Mouse (Mus musculus) heart, adult 18-20 months (tissue): ENCODE results near the gene Plcxd2. TPM values are rescaled to one million over a fixed set of nuclear protein-coding genes. Genes with fewer than 3 reads are reported as not detected.

Source experiments
- DNase-seq, 2 experiments: peaks; one replicate each; pipeline ENCODE4 v3.0.0; 2021 to 2022; ENCODE audit warnings: mixed read lengths in 1 of 2
- long read RNA-seq, 2 experiments: library from polyadenylated mRNA; stranded (forward); transcript quantifications; one replicate each; pipeline ENCODE4 v2.0.0; 2021
- total RNA-seq, 2 experiments: library from RNA; stranded (reverse); gene quantifications; 2 replicates each; pipeline ENCODE4 v1.2.3; 2021

Gene Plcxd2
- under 1 TPM; 0.15 to 0.26 TPM for total RNA-seq
- long read RNA-seq, experiment 1, result 0 reads
- long read RNA-seq, experiment 2, result 0 reads

- peak; percentile 95 to 97 for DNase-seq
Observed at GRCm38 (mm10) chr16:46010153-46010905, at the start of gene Plcxd2. Gene Plcxd2 (minus strand): TSS chr16:46010218.

- no peak for DNase-seq
Observed at GRCm38 (mm10) chr16:46046906-46047305, 36.9 kb upstream of the Plcxd2 start.

GRCm38 (mm10) chr16:46036261-46036660 lies 26.2 kb upstream of the Plcxd2 start:
- no peak for DNase-seq

DNA sequence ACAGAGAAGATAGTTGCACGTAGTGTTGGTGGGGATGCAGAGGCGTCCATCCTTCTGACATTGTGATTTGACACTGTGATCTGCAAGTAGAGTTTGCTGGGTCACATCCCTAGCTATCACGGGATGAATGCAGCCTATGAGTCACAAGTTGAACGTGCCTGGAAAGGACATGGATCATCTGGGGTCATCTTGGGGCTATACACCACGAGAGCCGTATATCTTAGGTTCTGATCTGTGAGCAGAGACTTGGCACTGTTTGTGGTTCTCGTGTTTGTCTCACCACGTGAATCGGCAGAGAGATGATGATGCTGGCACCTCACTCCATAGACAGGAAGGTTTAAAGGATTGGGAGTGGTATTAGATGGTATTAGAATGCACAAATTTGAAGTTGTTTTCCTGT lies 23.9 kb upstream of the Plcxd2 start:
- no peak for DNase-seq

- no peak for DNase-seq
Observed at GRCm38 (mm10) chr16:46022958-46023491, 13.0 kb upstream of the Plcxd2 start.

DNA sequence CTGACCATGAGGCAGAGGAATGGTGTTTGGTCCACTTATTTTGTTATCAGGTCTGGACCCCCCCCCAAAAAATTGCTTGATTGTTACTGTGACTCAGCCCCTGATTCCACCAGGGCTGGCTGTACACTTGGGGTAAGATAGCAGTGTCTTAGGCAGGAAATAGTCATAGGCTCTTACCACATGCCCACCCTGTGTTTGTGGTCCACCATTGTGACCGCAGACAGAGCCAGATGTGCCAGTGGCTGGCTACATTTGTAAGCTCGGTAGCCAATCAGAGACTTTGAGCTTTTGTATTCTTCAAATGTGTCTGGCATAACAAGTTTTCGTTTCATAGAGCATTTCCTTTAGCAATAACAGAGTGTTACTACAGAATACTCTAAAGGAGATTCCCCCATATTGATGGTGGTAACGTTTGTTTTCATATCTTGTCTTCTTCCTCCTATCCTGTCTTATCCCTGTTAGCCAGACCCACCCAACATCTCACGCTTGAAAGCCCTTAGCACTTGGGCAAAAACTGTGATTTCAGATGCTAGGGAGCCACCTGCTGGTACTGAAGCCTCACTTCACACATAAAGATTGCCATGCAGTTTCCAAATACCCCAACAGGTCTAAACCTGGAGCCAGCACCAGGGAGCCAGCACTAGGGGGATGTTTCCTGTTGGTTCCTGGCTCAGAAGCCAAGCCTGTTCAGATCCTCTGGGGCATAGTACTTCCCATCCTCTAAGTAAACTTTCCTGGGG lies 12.3 kb upstream of the Plcxd2 start:
- DNase-seq, result peak; percentile 33 to 63

DNA sequence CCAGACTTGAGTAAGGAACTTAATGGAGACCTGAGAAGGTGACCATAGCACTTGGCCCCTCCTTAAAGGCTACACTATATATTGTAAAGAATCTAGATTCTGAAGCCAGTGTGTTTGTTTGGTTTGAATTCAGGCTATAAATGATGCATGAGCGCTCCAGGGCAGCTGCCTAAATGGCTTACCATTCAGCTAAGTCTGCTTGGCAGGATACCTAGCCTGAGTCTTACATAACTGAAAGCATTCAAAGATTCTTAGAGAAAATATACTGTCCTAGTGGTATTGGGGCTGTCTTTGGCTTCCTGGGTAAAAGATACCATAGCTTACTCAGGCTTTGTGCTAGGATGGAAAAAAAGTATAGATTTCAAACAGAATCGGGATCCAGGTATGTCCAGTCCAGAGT lies 11.3 kb upstream of the Plcxd2 start:
- no peak for DNase-seq

GRCm38 (mm10) chr16:46020396-46020795 lies 10.4 kb upstream of the Plcxd2 start:
- no peak for DNase-seq

- DNase-seq, result no peak
Observed at GRCm38 (mm10) chr16:46019799-46020198, 9.8 kb upstream of the Plcxd2 start.

DNA sequence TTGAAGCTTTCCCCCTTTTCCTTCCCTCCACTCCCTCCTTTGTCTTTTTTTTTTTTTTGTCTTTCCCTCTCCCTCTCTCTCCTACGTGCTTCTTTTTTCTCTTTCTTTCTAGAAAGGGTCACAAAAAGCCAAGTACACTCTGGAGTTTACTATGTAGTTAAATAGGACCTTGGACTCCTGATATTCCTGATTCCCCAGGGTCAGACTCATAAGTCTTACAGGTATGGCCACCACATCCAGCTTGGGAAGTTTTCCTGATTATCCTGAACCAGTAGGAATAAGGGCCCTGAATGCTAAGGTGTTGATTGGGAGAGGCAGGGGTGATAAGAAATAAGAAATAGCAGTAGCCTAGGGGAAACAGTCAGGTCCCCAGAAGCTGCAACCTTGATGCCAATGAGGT lies 9.3 kb upstream of the Plcxd2 start:
- DNase-seq, result no peak

DNA sequence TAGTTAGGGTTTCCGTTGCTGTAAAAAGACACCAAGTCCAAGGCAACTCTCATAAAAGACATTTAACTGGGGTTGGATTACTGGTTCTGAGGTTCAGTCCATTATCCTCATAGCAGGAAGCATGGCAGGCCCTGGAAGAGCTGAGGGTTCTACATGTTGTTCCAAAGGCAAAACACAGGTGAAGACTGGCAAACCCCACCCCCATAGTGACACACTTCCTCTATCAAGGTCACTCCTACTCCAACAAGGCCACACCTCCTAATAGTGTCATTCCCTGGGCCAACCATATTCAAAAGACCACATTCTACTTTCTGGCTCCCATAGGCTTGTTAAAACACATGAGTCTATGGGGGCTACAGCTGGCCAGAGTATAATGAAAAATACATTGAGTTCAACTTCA lies 1.7 kb upstream of the Plcxd2 start:
- DNase-seq, result no peak

DNA sequence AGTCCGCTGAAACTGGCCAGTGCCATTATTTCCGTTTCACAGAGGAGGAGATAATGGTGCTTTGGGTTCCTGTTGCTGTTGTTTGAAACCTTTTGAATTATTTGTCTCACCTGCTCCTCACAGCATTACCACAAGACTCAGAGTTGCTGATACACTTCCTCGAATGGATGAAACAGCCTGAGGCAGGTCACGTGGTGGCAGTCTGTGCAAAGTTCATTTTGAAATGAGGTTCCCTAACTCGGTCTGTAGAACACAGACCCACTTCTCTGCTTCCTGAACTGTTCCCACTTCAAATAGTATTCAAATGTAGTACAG lies 845 bp upstream of the Plcxd2 start:
- peak; percentile 10 to 28 for DNase-seq

- no peak for DNase-seq
Observed at GRCm38 (mm10) chr16:46009717-46010116, 301 bp downstream of the Plcxd2 start.

DNA sequence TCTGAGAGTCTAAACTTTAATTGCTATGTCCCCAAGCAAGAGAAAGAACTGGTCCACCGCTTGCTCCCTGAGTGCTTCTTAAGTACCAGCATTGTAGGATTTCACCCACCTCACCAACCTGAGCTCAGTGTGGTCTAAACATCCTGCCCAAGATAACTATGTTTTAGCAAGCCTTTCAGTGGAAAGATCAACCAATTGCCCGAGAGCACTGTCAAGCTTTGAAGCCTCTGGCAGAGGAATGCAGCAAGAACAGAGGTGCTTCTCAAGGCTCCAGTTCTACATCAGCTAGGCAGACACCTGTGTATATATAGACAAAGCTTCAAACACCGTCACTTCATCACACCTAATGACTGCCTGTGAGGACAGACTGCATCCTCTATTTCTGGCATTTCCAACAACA lies 1.3 kb downstream of the Plcxd2 start:
- no peak for DNase-seq

- no peak for DNase-seq
Observed at GRCm38 (mm10) chr16:46008036-46008605, 1.9 kb downstream of the Plcxd2 start.

GRCm38 (mm10) chr16:46006261-46006660 lies 3.8 kb downstream of the Plcxd2 start:
- no peak for DNase-seq

DNA sequence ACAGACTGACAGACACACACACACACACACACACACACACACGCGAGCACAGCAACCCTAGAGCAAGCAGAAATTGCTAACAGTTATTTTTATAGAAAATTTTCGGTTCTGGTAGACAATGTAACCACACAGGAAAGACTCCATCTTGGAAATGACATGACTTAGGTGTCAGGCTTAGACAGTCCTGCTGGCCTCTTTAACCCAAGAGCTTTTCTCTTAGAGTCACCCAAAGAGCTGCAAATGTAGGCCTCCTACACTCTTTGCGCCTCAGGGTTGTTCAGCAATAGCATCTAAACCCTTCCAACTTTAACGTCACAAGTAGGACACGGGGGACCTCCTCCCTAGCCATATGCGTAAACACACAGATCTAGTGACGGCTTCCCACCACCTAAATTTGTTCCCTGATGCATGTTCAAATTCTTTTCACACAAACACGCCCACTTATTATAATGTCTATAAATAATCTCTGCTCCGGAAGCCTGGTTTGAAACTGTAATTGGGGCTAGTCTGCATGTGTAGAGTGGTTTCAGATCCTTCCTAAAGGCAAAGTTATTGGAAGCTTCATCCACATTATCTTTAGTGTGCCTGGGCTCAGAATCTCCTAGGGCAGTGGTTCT lies 8.4 kb downstream of the Plcxd2 start:
- no peak for DNase-seq

- DNase-seq, result no peak
Observed at GRCm38 (mm10) chr16:46000976-46001375, 9.0 kb downstream of the Plcxd2 start.

GRCm38 (mm10) chr16:45999374-46000191 lies 10.4 kb downstream of the Plcxd2 start:
- DNase-seq, result no peak

DNA sequence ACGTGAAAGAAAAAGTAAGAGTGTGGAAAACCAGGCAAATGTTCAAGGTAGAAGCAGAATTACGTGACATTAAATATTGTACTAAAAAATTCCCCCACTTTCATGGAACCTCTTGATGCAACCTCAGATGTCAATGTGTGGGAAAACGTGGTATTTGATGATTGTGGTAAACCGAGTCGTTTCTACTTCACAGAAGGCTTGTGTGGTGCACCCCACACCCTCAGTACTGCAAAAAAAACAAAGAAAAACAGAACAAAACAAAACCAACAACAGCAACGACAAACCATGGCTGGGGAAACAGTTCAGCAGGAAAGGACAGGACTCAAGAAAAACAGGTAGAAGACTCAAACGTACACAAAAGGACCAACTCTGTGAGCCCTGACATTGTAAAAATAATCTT lies 11.8 kb downstream of the Plcxd2 start:
- DNase-seq, result no peak

DNA sequence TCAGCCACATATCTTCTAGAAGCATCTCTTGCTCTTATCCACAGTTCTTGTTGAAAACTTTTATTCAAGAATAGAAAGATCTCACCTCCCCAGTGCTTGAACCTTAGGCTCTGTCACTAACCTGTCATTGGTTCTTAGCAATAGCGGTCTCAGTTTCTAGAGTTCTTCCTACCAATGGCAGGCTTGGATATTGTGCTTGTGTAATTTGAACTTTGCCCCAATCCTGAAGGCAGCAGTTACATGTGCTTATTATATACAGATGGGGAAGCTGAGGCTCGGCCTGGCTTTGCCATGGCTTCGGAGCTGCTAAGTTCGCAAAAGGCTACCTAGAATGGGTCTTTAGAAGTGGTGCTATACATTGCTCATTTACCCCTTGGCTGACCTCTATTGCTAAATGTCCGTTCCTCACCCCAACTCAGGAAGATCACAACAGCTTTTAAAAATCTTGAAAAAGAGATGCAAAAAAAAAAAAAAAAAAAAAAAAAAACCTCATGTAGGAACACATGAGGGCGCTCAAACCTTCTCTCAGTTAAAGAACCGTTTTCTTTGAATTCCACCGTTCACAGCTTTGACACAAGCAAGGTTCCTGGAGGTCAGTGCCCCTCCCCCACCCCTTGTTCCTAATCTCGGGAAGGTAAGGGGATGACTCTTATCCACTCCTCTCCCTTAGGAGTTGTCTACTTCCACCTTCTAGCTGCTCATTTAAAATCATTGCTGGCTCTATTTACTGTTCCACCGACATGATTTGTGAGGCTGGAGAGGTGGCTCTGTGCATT lies 18.9 kb downstream of the Plcxd2 start:
- no peak for DNase-seq
